Mouse (Mus musculus) embryonic facial prominence, embryonic 15.5 days (tissue): ENCODE results near the gene Sh3bp4. TPM values are rescaled to one million over a fixed set of nuclear protein-coding genes. Genes with fewer than 3 reads are reported as not detected.

Source experiments
- ATAC-seq: fragments of 200-750 bp; cut with Nextera tagmentation; 2 replicates; pipeline ENCODE4 v1.8.0; 2017; ENCODE audit warnings: low read depth, moderate TSS enrichment; ENCODE audit not compliant: insufficient number of reproducible peaks, low FRiP score, low TSS enrichment
- H3K27ac ChIP-seq: fragments of 300-500 bp; sonication (generic); replicated peaks from 2 replicates; pipeline ENCODE4 v1.5.1; 2015; ENCODE audit warnings: mild to moderate bottlenecking, inconsistent platforms
- H3K27me3 ChIP-seq: fragments of 300-500 bp; sonication (generic); 2 replicates; pipeline ENCODE4 v1.6.1; 2015; ENCODE audit warnings: inconsistent platforms
- H3K36me3 ChIP-seq: fragments of 300-500 bp; sonication (generic); 2 replicates; pipeline ENCODE4 v1.6.1; 2015; ENCODE audit warnings: mild to moderate bottlenecking, inconsistent platforms
- H3K4me1 ChIP-seq: fragments of 300-500 bp; sonication (generic); 2 replicates; pipeline ENCODE4 v1.6.1; 2015; ENCODE audit warnings: inconsistent platforms
- H3K4me2 ChIP-seq: fragments of 300-500 bp; sonication (generic); replicated peaks from 2 replicates; pipeline ENCODE4 v1.6.1; 2015; ENCODE audit warnings: mild to moderate bottlenecking, inconsistent platforms
- H3K4me3 ChIP-seq: fragments of 300-500 bp; sonication (generic); replicated peaks from 2 replicates; pipeline ENCODE4 v1.5.1; 2015; ENCODE audit warnings: mild to moderate bottlenecking, inconsistent platforms
- H3K9ac ChIP-seq: fragments of 300-500 bp; sonication (generic); 2 replicates; pipeline ENCODE4 v1.6.1; 2015; ENCODE audit warnings: inconsistent platforms
- H3K9me3 ChIP-seq: fragments of 300-500 bp; sonication (generic); replicated peaks from 2 replicates; pipeline ENCODE4 v1.6.1; 2016; ENCODE audit warnings: inconsistent platforms
- WGBS: fragments of 180-500 bp; shearing (Covaris S2); methylation state at CpG from one replicate; pipeline ENCODE4 v1.1.7; 2015; 5-methylcytosine and 5-hydroxymethylcytosine counted together
- polyA plus RNA-seq: library from polyadenylated mRNA; unstranded; fragments of >200 nt; fragmentation: Nextera tagmentation; extraction: Ambion mirVana; gene quantifications from 2 replicates; pipeline ENCODE4 v1.2.1, GENCODE M21; 2015

Gene Sh3bp4
- polyA plus RNA-seq, 1 experiment from 2014 or later: 26.6 TPM

- Histone ChIP-seq H3K27ac (no peak overlapping the region), H3K4me1 (peaks cover 24% of the 10 kb centered on the region), H3K27me3 (no peaks in the 10 kb centered on the region; the same call in 1 of the 2 replicates), H3K4me2 (no peak overlapping the region), H3K9me3 (no peaks in the 10 kb centered on the region), H3K4me3 (no peak overlapping the region), H3K36me3 (no peaks in the 10 kb centered on the region), H3K9ac (no peak overlapping the region)
- ATAC-seq: no peak
- 26% methylated on average over 4 of the region's 4 CpGs for whole genome bisulfite sequencing
Measured at GRCm38 (mm10) chr1:89188091-89188490, 117.9 kb downstream of the Sh3bp4 start.

GRCm38 (mm10) chr1:89189204-89189603 lies 119.0 kb downstream of the Sh3bp4 start:
- Histone ChIP-seq H3K4me2 (no peak overlapping the region), H3K9ac (no peak overlapping the region), H3K27me3 (no peaks in the 10 kb centered on the region; the same call in 1 of the 2 replicates), H3K4me1 (peaks cover 12% of the 10 kb centered on the region), H3K4me3 (no peak overlapping the region), H3K36me3 (no peaks in the 10 kb centered on the region), H3K27ac (no peak overlapping the region), H3K9me3 (no peaks in the 10 kb centered on the region)
- WGBS: 59% methylated on average over 5 of the region's 5 CpGs
- ATAC-seq: no peak

GRCm38 (mm10) chr1:89190621-89191020 lies 120.4 kb downstream of the Sh3bp4 start:
- 17% methylated on average over 7 of the region's 7 CpGs for WGBS
- Histone ChIP-seq H3K27ac (no peak overlapping the region; the same call in 1 of the 2 replicates), H3K4me2 (peak overlapping the region; percentile 22; the same call in 1 of the 2 replicates), H3K4me3 (no peak overlapping the region), H3K9me3 (no peaks in the 10 kb centered on the region), H3K4me1 (peaks cover 16% of the 10 kb centered on the region), H3K9ac (no peak overlapping the region), H3K36me3 (no peaks in the 10 kb centered on the region), H3K27me3 (no peaks in the 10 kb centered on the region; the same call in 1 of the 2 replicates)
- no peak for ATAC-seq

- Histone ChIP-seq H3K27ac (no peak overlapping the region), H3K4me2 (0 out of 2 replicates have a peak overlapping the region, but pooled peaks have one; percentile 2), H3K9me3 (no peaks in the 10 kb centered on the region), H3K4me3 (no peak overlapping the region), H3K4me1 (peaks cover 16% of the 10 kb centered on the region), H3K27me3 (no peaks in the 10 kb centered on the region; the same call in 1 of the 2 replicates), H3K36me3 (no peaks in the 10 kb centered on the region), H3K9ac (no peak overlapping the region)
- WGBS: 13% methylated on average over 11 of the region's 11 CpGs
- no peak; the same call in 1 of the 2 replicates for ATAC-seq
Measured at GRCm38 (mm10) chr1:89191127-89191740, 121.0 kb downstream of the Sh3bp4 start.

- Histone ChIP-seq H3K36me3 (no peaks in the 10 kb centered on the region), H3K4me2 (no peak overlapping the region), H3K4me3 (no peak overlapping the region), H3K9ac (no peak overlapping the region), H3K4me1 (peaks cover 16% of the 10 kb centered on the region), H3K9me3 (no peaks in the 10 kb centered on the region), H3K27ac (no peak overlapping the region), H3K27me3 (no peaks in the 10 kb centered on the region)
- ATAC-seq: no peak
- 59% methylated on average over 11 of the region's 11 CpGs for WGBS
Measured at GRCm38 (mm10) chr1:89192536-89193220, 122.5 kb downstream of the Sh3bp4 start.

GRCm38 (mm10) chr1:89193576-89193975 lies 123.4 kb downstream of the Sh3bp4 start:
- no peak overlapping the region for H3K9ac ChIP-seq
- no peaks in the 10 kb centered on the region for H3K36me3 ChIP-seq
- H3K4me1 ChIP-seq: peaks cover 16% of the 10 kb centered on the region
- H3K27ac ChIP-seq: no peak overlapping the region
- H3K4me3 ChIP-seq: no peak overlapping the region
- no peaks in the 10 kb centered on the region for H3K9me3 ChIP-seq
- WGBS: 54% methylated on average over 7 of the region's 7 CpGs
- no peak overlapping the region for H3K4me2 ChIP-seq
- H3K27me3 ChIP-seq: no peaks in the 10 kb centered on the region
- ATAC-seq: no peak

GRCm38 (mm10) chr1:89195827-89196712 lies 125.9 kb downstream of the Sh3bp4 start:
- Histone ChIP-seq H3K4me3 (no peak overlapping the region), H3K4me2 (no peak overlapping the region), H3K27ac (no peak overlapping the region), H3K9me3 (no peaks in the 10 kb centered on the region), H3K36me3 (no peaks in the 10 kb centered on the region), H3K4me1 (peaks cover 9% of the 10 kb centered on the region), H3K27me3 (no peaks in the 10 kb centered on the region), H3K9ac (no peak overlapping the region)
- ATAC-seq: 0 out of 2 replicates have a peak, but pooled peaks have one; percentile 75
- WGBS: 43% methylated on average over 12 of the region's 12 CpGs
